Mouse (Mus musculus): ENCODE data around the gene Col23a1. TPM values are rescaled to one million over a fixed set of nuclear protein-coding genes. Genes with fewer than 3 reads are reported as not detected.
"Not testable (repeated sequence)": the region's sequence is repeated elsewhere in the genome, so short reads cannot be mapped to it uniquely, and the experiment has no call there.

Gene Col23a1
- polyA plus RNA-seq, 1 experiment from 2014 or later, result 0.15 TPM

DNA sequence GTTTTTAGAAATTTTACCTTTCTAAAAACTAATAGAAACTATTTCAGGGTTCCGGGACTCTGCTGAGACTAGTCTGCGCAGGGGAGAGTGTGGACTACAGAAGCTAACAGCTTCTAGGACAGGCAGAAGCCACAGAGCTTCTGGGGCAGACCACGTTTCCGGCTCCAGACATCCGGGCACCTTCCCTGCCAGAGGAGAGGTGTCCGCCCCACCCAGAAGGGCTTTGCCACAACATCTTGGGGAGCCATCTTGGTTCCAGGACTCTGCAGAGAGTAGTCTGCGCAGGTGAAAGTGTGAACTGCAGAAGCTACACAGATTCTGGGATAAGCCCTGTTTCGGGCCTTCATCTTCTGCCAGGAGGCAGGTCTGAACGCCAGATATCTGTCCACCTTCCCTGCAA lies 69.3 kb downstream of the Col23a1 start:
- not testable (repeated sequence) for H3K4me3 ChIP-seq (ENCODE audit: low read depth, low read length); H3K9ac ChIP-seq (ENCODE audit: low read depth, low read length); ATAC-seq (ENCODE audit: low read depth); H3K36me3 ChIP-seq (ENCODE audit: control insufficient read depth, insufficient read depth); H3K27me3 ChIP-seq (ENCODE audit: control insufficient read depth, insufficient read depth, low read depth, low read length); H3K27ac ChIP-seq (ENCODE audit: low read length); H3K4me2 ChIP-seq (ENCODE audit: low read depth, low read length); H3K9me3 ChIP-seq (replicated peaks; ENCODE audit: control insufficient read depth, low read length); H3K4me1 ChIP-seq (ENCODE audit: control insufficient read depth, low read depth, low read length)
- WGBS (ENCODE audit: insufficient replicate concordance), result 63% methylated on average over 9 of the region's 9 CpGs

GRCm38 (mm10) chr11:51364353-51364752 lies 74.6 kb downstream of the Col23a1 start:
- 73% methylated on average over 5 of the region's 5 CpGs for WGBS (ENCODE audit: insufficient replicate concordance)
- no peak overlapping the region for H3K4me2 ChIP-seq (ENCODE audit: low read depth, low read length)
- no peak overlapping the region for H3K4me3 ChIP-seq (ENCODE audit: low read depth, low read length)
- no peaks in the 10 kb centered on the region for H3K9me3 ChIP-seq (replicated peaks; ENCODE audit: control insufficient read depth, low read length)
- no peaks in the 10 kb centered on the region for H3K36me3 ChIP-seq (ENCODE audit: control insufficient read depth, insufficient read depth)
- H3K4me1 ChIP-seq (ENCODE audit: control insufficient read depth, low read depth, low read length), result no peaks in the 10 kb centered on the region
- ATAC-seq (ENCODE audit: low read depth), result no peak
- H3K9ac ChIP-seq (ENCODE audit: low read depth, low read length), result no peak overlapping the region
- no peak overlapping the region for H3K27ac ChIP-seq (ENCODE audit: low read length)
- H3K27me3 ChIP-seq (ENCODE audit: control insufficient read depth, insufficient read depth, low read depth, low read length), result no peaks in the 10 kb centered on the region

DNA sequence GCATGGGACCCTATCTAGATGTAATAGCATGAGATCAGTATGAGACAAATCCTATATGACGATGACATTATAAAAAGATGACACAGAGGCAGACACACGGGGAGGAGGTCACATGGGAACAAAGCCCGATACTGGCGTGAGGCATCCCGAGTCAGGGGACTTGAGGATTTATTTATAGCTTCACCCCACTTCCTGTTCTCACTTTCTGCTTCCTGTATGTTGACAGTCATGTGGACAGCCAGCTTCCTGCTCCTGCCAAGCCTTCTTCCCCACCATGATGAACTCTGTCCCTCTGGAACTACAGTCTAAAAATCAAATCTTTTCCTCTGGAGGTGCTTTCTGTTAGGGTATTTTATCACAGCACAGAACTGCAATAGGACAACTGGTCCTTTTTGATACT lies 77.6 kb downstream of the Col23a1 start:
- H3K4me1 ChIP-seq (ENCODE audit: control insufficient read depth, low read depth, low read length), result no peaks in the 10 kb centered on the region
- WGBS (ENCODE audit: insufficient replicate concordance), result 19% methylated on average over 5 of the region's 5 CpGs
- H3K4me2 ChIP-seq (ENCODE audit: low read depth, low read length), result no peak overlapping the region
- H3K27ac ChIP-seq (ENCODE audit: low read length), result no peak overlapping the region
- ATAC-seq (ENCODE audit: low read depth), result no peak
- no peak overlapping the region for H3K4me3 ChIP-seq (ENCODE audit: low read depth, low read length)
- H3K27me3 ChIP-seq (ENCODE audit: control insufficient read depth, insufficient read depth, low read depth, low read length), result no peaks in the 10 kb centered on the region
- H3K9me3 ChIP-seq (replicated peaks; ENCODE audit: control insufficient read depth, low read length), result no peaks in the 10 kb centered on the region
- H3K9ac ChIP-seq (ENCODE audit: low read depth, low read length), result no peak overlapping the region
- no peaks in the 10 kb centered on the region for H3K36me3 ChIP-seq (ENCODE audit: control insufficient read depth, insufficient read depth)

GRCm38 (mm10) chr11:51370273-51370672 lies 80.6 kb downstream of the Col23a1 start:
- Histone ChIP-seq H3K36me3 (ENCODE audit: control insufficient read depth, insufficient read depth) (no peaks in the 10 kb centered on the region), H3K4me1 (ENCODE audit: control insufficient read depth, low read depth, low read length) (no peaks in the 10 kb centered on the region), H3K27ac (ENCODE audit: low read length) (no peak overlapping the region), H3K4me3 (ENCODE audit: low read depth, low read length) (no peak overlapping the region), H3K27me3 (ENCODE audit: control insufficient read depth, insufficient read depth, low read depth, low read length) (no peaks in the 10 kb centered on the region), H3K9me3 (replicated peaks; ENCODE audit: control insufficient read depth, low read length) (no peaks in the 10 kb centered on the region), H3K9ac (ENCODE audit: low read depth, low read length) (no peak overlapping the region), H3K4me2 (ENCODE audit: low read depth, low read length) (no peak overlapping the region)
- WGBS (ENCODE audit: insufficient replicate concordance), result 33% methylated on average over 4 of the region's 4 CpGs
- no peak for ATAC-seq (ENCODE audit: low read depth)

DNA sequence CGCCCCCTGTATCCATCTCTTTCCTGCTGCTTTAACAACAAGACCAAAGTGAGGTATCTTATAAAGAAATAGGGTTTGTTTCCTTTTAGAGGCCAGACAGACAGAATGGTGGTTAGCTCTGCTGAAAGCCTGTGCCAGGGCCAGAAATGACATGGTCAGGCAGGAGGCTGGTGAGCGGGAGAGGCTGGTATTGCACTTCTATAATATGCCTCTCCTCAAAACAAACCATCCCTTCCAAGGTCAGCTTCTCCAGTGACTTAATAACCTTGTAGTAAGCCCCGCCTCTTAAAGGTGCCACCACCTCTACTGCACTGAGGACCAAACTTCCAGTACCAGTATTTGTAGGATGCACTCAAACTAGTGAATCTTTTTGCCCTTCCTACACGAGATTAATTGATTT lies 81.6 kb downstream of the Col23a1 start:
- no peaks in the 10 kb centered on the region for H3K27me3 ChIP-seq (ENCODE audit: control insufficient read depth, insufficient read depth, low read depth, low read length)
- no peak overlapping the region for H3K9ac ChIP-seq (ENCODE audit: low read depth, low read length)
- ATAC-seq (ENCODE audit: low read depth), result no peak
- H3K4me2 ChIP-seq (ENCODE audit: low read depth, low read length), result no peak overlapping the region
- no peak overlapping the region for H3K27ac ChIP-seq (ENCODE audit: low read length)
- no peaks in the 10 kb centered on the region for H3K9me3 ChIP-seq (replicated peaks; ENCODE audit: control insufficient read depth, low read length)
- H3K4me3 ChIP-seq (ENCODE audit: low read depth, low read length), result no peak overlapping the region
- WGBS (ENCODE audit: insufficient replicate concordance), result 48% methylated on average over 4 of the region's 4 CpGs
- no peaks in the 10 kb centered on the region for H3K4me1 ChIP-seq (ENCODE audit: control insufficient read depth, low read depth, low read length)
- no peaks in the 10 kb centered on the region for H3K36me3 ChIP-seq (ENCODE audit: control insufficient read depth, insufficient read depth)

DNA sequence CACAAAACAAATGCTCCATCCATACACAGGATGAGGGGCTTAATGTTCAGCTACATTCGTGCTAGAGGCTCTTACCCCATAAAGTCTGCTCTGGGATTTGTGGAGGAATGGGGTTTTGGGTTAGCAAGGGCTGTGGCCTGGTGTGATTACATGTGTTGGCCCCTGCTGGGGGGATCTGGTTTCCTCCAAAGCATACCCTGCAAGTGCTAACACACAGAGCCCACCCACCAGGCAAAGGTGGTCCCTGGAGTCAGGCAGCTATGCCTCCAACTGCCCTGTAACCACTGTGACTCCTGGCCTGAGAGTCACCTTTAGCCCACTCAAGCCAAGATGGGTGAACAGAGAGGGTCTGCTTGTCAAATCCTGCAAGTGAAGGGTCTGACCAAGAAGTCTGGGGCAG lies 82.2 kb downstream of the Col23a1 start:
- H3K4me2 ChIP-seq (ENCODE audit: low read depth, low read length), result no peak overlapping the region
- ATAC-seq (ENCODE audit: low read depth), result no peak
- no peaks in the 10 kb centered on the region for H3K4me1 ChIP-seq (ENCODE audit: control insufficient read depth, low read depth, low read length)
- H3K27ac ChIP-seq (ENCODE audit: low read length), result no peak overlapping the region
- no peak overlapping the region for H3K9ac ChIP-seq (ENCODE audit: low read depth, low read length)
- H3K9me3 ChIP-seq (replicated peaks; ENCODE audit: control insufficient read depth, low read length), result no peaks in the 10 kb centered on the region
- WGBS (ENCODE audit: insufficient replicate concordance), result 47% methylated on average over 1 of the region's 1 CpGs
- H3K27me3 ChIP-seq (ENCODE audit: control insufficient read depth, insufficient read depth, low read depth, low read length), result no peaks in the 10 kb centered on the region
- no peaks in the 10 kb centered on the region for H3K36me3 ChIP-seq (ENCODE audit: control insufficient read depth, insufficient read depth)
- no peak overlapping the region for H3K4me3 ChIP-seq (ENCODE audit: low read depth, low read length)

- Histone ChIP-seq H3K27me3 (ENCODE audit: control insufficient read depth, insufficient read depth, low read depth, low read length) (no peaks in the 10 kb centered on the region), H3K4me2 (ENCODE audit: low read depth, low read length) (no peak overlapping the region), H3K4me1 (ENCODE audit: control insufficient read depth, low read depth, low read length) (no peaks in the 10 kb centered on the region), H3K27ac (ENCODE audit: low read length) (no peak overlapping the region), H3K36me3 (ENCODE audit: control insufficient read depth, insufficient read depth) (no peaks in the 10 kb centered on the region), H3K9me3 (replicated peaks; ENCODE audit: control insufficient read depth, low read length) (no peaks in the 10 kb centered on the region), H3K9ac (ENCODE audit: low read depth, low read length) (no peak overlapping the region), H3K4me3 (ENCODE audit: low read depth, low read length) (no peak overlapping the region)
- ATAC-seq (ENCODE audit: low read depth), result no peak
- WGBS (ENCODE audit: insufficient replicate concordance), result 46% methylated on average over 5 of the region's 5 CpGs
Observed at GRCm38 (mm10) chr11:51377199-51377598, 87.5 kb downstream of the Col23a1 start.

GRCm38 (mm10) chr11:51388892-51389340 lies 99.2 kb downstream of the Col23a1 start:
- H3K9me3 ChIP-seq (replicated peaks; ENCODE audit: control insufficient read depth, low read length), result no peaks in the 10 kb centered on the region
- H3K9ac ChIP-seq (ENCODE audit: low read depth, low read length), result no peak overlapping the region
- H3K4me3 ChIP-seq (ENCODE audit: low read depth, low read length), result no peak overlapping the region
- H3K4me2 ChIP-seq (ENCODE audit: low read depth, low read length), result no peak overlapping the region
- peaks cover 3% of the 10 kb centered on the region for H3K4me1 ChIP-seq (ENCODE audit: control insufficient read depth, low read depth, low read length)
- 51% methylated on average over 8 of the region's 8 CpGs for whole genome bisulfite sequencing (ENCODE audit: insufficient replicate concordance)
- no peaks in the 10 kb centered on the region; the same call in 1 of the 2 replicates for H3K27me3 ChIP-seq (ENCODE audit: control insufficient read depth, insufficient read depth, low read depth, low read length)
- no peaks in the 10 kb centered on the region for H3K36me3 ChIP-seq (ENCODE audit: control insufficient read depth, insufficient read depth)
- H3K27ac ChIP-seq (ENCODE audit: low read length), result no peak overlapping the region
- no peak for ATAC-seq (ENCODE audit: low read depth)

- Histone ChIP-seq H3K27me3 (ENCODE audit: control insufficient read depth, insufficient read depth, low read depth, low read length) (no peaks in the 10 kb centered on the region; the same call in 1 of the 2 replicates), H3K36me3 (ENCODE audit: control insufficient read depth, insufficient read depth) (no peaks in the 10 kb centered on the region), H3K4me3 (ENCODE audit: low read depth, low read length) (no peak overlapping the region), H3K4me2 (ENCODE audit: low read depth, low read length) (no peak overlapping the region), H3K4me1 (ENCODE audit: control insufficient read depth, low read depth, low read length) (no peaks in the 10 kb centered on the region), H3K9ac (ENCODE audit: low read depth, low read length) (no peak overlapping the region), H3K9me3 (replicated peaks; ENCODE audit: control insufficient read depth, low read length) (no peaks in the 10 kb centered on the region), H3K27ac (ENCODE audit: low read length) (no peak overlapping the region)
- WGBS (ENCODE audit: insufficient replicate concordance), result 75% methylated on average over 10 of the region's 10 CpGs
- ATAC-seq (ENCODE audit: low read depth), result no peak
Observed at GRCm38 (mm10) chr11:51389763-51390162, 100.0 kb downstream of the Col23a1 start.
